Mouse (Mus musculus): Measurements from ENCODE around the gene Rab8b. TPM values are rescaled to one million over a fixed set of nuclear protein-coding genes. Genes with fewer than 3 reads are reported as not detected.

Gene Rab8b
- total RNA-seq (2021): 10 to 100 TPM; 27.5 to 30.0 TPM

DNA sequence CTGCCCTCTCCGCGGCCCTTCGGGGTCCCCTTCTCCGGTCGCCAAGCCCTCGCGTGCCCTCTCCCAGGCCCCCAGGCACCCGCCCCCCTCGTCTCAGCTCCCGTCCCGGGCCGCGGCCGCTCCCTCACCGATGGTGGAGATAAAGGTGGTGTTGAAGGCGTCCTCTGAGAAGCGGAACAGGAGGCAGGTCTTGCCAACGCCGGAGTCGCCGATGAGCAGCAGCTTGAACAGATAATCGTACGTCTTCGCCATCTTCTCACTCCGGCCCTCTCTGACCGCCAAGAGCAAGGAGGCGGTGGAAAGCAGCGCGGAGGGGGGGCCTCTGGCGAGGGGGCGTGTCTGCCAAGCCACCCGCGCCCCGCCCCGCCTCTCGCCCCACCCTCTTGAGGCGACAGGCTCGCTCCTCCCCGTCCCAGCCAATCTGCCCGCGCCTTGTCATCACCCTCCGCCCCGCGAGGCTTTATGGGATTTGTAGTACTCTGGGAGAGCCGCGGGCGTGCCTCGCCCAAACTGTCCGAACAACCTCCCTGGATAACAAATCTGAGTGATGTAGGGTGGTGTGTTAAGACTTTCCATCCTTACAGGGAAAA, at the start of gene Rab8b:
TSS of gene Rab8b (minus strand) at position 306 of the 590 bp plus-strand sequence.
- intact Hi-C loops (cut with DNase I): loop anchor here (10.0 kb wide), 1 partner anchor 55 kb away; no protein-coding TSS in a partner anchor
- DNase-seq: peak; percentile 99

DNA sequence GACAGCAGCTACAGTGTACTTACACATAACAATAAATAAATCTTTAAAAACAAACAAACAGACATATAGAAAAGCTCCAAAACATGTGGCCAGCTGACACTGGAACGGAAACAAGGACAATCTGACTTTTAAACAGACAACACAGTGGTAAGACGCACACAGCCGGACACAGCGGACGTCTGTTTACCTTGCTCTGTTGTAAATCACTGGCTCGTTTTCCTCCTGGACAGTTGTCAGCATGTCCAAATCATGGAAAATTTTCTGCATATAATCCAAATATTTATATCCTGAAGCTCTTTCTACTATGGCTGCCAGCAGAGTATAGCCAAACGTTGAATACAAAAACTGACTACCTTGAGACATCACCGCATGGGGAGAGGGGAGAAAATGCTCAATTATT, 48.0 kb upstream of the Rab8b start:
- DNase-seq: no peak
- intact Hi-C loops (cut with DNase I): no loop called here

DNA sequence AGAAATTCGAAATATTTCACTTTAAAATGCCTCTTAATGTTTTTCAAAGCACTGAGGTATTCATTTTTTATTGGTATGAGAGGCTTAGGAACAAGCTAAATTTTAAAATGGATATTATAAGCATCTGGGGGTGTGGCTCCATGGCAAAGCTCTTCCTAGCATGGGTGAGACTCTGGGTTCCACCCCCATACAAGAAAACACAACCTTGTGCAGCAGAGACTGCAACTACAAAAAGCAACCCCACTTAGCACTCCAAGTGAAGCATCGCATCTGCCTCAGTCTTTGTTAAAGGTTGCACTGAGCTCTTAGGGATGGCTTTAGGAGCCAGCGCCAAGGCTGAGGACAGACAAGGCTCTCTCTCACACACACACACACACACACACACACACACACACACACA, 42.0 kb upstream of the Rab8b start:
- DNase-seq: no peak
- intact Hi-C loops (cut with DNase I): no loop called here

DNA sequence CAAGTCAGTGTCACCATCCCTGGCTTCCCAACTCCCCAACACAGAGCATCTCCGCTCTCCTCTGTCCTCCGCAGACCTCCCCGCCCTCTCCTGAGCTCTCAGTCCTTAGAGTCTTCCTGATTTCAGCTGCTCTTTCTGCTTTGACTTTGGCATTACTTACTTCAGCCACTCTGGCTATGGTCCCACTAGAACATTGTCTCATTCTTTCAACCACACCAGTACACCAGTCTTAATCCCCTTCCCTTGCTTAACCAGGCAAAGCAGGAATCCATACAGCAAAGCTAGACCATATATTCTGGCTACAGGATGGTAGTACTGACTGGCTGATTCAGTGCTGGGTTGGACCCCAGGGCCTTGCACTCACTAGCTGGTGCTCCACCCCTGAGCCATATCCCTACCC, 38.0 kb upstream of the Rab8b start:
- DNase-seq: no peak
- intact Hi-C loops (cut with DNase I): no loop called here

DNA sequence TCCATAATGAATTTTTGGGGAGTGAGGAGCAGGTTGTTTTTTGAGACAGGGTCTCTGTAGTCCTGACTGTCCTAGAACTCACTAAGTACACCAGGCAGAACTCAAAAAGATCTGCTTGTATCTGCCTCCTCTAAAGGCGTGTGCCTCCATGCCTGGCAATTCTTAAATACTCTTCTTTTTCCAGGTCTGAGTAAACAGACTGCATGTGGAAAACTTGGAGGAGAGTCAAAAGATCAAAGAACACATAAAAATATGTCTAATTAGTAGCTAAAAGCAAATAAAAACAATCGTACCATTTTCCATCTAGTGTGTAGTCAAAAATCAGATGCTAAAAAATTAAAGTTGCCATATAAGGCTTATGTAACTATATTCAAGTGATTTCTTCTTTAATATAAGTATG, 33.4 kb upstream of the Rab8b start:
- intact Hi-C loops (cut with DNase I): no loop called here
- no peak for DNase-seq

DNA sequence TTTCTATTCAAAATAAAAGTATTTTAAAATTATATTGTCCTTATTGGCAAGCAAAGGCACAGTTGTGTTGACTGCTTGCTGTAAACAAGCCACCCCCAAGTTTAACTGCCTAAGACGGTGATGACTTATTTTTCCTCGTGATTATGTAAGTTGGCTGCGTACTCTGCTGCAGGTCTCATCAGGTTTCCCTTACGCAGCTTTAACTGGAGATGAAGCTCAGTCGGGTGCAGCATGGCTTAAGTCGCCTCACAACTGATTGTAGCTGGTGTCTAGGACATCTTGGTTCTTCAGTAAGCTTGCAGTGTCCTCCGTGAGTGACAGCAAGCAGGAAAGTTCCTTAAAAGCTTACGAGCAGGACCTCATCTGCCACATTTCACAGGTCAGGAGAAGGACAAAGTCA, 32.8 kb upstream of the Rab8b start:
- intact Hi-C loops (cut with DNase I): no loop called here
- DNase-seq: no peak

DNA sequence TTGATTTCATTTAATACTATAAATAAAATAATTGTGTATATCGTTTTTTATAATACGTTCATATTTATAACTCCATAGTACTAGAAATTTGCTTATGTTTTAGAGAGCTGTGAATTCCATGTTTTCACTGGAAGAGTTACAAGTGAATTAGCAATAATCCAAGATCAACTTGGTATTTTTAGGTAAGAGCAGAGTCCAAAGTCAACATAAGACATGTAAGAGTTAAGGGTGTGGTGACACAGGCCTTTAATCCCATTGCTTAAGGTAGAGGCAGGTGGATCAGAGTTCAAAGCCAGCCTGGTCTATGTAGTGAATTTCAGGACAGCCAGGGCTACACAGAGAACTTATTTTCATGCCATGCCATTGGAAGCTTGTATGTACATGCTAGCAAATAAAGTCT, 29.0 kb upstream of the Rab8b start:
- intact Hi-C loops (cut with DNase I): no loop called here
- no peak for DNase-seq

DNA sequence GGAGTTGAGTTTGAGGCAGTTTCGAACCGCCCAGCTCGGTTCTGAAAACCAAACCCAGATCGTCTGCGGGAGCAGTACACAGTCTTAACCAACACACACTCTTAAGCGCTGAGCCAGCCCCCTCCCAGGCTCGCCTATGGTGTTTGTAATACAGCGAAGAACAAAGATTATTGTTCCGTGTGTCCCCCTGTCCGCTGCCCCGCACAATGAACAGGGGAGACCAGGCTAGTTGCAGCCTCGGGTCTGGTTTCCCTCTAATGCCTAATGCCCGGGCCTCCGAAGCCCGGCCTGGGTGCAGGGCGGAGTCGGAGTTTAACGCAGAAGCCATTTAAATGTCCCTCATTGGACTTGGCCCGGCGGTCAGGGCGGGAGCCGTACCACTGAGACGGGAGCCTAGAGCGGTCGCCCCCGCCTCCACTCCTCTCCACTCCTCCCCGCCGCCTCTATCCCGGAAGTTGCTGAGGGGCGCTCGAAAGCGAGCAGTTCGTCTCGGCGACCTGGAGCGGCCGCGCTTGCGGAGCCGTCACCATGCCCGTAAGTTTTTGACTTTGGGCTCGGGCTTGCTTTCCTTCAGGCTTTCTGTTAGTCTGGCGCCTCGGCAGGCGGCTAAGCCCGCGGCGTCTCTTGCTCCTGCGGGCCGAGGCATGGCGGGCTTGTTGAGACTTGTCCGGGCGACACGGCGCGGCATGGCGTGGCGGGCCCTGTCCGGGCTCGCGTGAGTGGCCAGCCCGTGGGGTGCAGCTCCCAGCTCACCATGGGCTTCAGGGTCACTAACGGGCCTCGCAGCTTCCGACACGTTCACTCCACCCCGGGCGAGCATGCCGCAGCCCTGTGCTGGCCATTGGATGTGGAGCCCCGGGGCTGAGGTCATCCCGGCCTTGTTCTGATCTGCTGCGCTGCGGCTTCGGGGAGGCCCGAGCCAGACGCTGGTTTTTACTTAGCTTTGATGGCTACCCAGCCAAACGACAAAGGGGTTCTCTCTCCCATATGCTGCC, 26.5 kb upstream of the Rab8b start, which contains the start of gene Rps27l:
TSS of gene Rps27l (plus strand) at position 440 of the 995 bp plus-strand sequence.
- DNase-seq: peak; percentile 95
- intact Hi-C loops (cut with DNase I): no loop called here

DNA sequence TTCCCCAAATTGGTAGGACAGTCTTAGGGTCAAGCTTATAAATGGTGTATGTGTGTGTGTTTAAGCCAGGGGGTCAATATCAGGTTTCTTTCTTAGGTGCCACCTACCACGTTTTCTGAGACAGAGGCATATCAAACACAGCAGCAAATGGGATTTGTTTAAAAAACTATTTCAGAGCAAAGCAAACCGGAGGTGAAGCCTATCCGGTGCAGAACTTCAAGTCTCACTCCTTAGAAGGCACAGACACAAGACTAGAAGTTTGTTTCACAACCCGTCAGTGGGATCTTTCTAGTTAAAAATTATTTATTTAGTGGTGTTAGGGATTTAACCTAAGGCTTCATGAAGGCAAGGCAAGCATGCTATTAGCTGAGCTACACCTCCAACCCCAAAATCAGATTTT, 25.7 kb upstream of the Rab8b start:
- intact Hi-C loops (cut with DNase I): no loop called here
- DNase-seq: no peak

DNA sequence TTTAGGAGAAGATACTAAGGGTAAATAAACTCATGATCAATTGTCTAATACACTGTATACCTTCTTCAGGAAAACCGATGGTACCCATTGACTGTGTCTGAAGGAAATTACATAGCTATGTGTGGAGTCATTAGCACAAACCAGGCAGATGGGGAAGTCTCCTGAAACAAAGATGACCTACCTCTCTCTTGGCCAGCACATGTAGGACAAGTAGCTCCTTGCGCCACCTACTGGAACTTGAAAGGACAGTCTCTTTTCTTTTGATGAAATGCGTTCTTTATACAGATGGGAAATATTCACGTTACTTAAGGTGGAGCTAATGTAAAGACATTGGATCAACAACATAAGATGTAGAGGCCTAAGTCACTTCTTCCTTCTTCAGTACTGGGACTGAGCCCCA, 19.3 kb upstream of the Rab8b start:
- DNase-seq: peak; percentile 29
- intact Hi-C loops (cut with DNase I): no loop called here

DNA sequence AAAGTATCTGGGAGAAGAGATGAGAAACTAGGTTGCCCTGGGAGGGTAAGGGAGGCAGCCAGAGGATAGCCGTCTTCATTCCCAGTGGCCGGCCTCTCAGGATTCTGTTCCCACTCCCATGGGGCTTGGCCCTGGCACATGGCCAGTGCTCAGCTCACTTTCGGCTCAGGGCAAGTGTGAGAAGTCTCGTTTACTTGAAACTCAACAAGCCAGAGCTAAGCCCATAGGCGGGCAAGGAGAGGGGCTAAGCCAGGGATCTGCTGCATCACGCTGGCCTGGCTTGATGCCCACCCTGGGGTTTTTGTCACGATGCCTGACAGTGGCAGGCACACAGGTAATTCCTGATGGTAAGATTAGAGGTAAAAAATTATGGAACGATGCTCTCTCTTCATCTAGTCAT, 18.0 kb upstream of the Rab8b start:
- peak; percentile 57 for DNase-seq
- intact Hi-C loops (cut with DNase I): no loop called here

DNA sequence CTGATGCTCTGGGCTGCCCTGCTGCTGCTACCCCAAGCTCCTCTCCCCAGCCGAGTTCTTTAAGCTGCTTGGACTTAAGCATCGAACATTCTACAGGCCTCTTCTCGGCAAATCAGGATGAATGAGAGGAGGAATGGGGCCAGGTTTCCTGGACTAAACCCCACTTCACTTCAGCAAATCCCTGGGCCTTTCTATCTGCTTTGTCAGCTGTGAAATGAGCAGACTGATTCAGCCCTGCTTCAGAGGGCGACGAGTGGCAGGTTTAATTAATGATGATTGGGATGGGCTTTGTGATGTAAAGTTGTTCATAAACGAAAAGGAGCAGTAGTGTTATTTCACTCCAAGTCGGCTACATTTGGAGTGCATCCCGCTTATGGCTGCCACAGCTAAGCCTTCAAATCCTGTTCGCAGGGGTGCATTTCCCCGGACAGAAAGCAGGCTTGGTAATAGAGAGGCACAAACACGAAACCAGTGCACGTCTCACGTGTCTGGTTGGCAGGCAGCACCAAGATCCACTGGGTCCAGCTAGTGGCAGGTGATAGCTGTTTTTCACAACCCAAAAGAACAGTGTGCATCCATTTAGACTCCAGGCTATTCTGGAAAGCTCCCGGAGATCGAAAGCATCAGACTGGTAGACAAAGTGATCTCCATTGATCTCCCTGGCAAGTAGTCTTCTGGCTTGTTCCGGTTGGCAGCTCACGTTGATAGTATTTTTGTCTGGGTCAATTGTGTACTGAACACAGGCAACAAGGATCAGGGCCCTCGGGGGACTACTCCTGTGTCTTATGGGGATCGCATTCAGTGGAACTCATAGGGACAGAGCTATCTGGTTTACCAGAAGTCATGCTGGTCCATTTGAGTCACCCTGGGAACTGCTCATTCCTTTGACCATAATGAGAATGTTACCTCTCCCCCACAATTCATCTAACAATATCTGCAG, 14.7 kb upstream of the Rab8b start:
- peak; percentile 24 for DNase-seq
- intact Hi-C loops (cut with DNase I): no loop called here

DNA sequence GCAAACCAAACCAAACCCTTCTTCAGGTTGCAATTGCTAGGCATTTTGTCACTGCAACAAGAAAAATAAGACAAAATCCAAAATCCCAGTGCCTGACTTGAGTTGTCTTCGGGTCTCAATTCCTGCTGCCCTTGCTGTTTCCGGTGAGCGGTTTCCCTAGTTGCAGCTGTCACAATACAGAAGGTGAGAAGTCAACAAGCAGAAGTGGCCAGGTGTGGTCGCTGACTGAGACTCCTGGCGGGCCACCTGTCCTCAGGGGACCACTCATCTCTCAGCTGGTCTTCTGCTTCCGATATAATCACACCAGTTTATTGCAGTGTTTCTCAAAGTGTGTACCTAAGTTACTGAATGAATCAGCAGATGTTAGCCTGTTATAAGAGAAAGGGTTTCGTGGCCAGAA, 10.9 kb upstream of the Rab8b start:
- intact Hi-C loops (cut with DNase I): no loop called here
- no peak for DNase-seq

DNA sequence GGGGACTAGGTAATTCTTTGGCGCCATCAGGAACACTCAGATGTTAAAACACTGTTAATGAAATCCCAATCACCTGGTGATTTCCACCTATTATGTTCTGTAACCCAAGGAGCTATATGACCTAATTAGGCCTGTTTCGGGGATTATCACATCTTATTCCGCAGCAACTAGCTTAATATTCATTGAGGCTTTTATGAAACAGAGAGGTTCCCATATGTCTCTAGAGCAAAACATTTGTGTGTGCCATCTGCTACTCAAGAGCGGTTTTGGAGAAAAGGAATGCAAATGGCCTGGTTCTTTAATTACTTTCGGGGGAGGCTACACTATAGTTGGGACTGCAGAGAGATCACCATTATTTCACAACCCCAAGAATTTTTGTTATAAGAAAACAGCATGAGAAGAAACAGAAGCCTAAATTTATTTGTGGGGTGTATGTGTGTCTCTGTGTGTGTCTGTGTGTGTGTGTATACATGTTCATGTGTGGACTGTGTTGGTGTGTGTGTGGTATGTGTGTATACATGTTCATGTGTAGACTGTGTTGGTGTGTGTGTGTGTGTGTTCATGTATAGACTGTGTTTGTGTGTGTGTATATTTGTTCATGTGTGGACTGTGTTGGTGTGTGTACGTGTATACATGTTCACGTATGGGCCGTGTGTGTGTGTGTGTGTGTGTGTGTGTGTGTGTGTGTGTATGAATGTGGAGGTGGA, 8.4 kb upstream of the Rab8b start:
- DNase-seq: no peak
- intact Hi-C loops (cut with DNase I): no loop called here

DNA sequence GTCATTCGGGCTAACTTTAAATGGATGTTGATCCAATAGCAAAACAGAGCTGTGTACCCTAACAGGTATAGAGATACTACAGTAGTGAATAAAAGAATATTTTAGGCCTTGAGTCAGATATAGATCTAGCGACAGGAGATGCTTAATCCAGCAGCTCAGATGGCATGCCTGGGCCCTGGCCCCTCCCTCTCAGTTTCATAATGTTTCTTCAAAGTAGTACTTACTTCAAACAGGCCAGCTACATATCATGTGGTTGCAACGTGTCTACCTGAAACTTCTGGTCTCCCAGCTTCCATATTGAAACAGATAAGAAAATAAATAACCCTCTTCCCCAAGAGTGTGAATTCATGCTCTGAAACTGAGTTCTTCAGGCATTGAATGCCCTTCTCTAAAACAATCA, 6.4 kb upstream of the Rab8b start:
- intact Hi-C loops (cut with DNase I): no loop called here
- DNase-seq: no peak

DNA sequence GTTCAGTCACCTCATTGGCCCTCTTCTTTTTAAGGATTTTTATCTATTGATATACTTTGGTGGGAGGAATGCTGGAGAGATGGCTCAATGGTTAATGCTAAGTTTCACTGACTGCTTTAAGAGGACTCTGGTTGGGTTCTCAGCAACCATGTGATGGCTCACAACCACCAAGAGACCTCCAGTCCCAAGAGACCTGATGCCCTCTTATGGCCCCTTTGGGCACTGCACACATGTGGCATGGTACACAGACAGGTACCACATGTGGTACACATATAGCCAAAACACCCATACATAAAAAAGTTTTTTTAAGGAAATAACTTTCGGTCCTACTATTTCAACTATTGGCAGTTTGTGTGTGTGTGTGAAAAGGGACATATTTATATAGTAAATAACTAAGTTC, 2.6 kb upstream of the Rab8b start:
- DNase-seq: no peak
- intact Hi-C loops (cut with DNase I): no loop called here

DNA sequence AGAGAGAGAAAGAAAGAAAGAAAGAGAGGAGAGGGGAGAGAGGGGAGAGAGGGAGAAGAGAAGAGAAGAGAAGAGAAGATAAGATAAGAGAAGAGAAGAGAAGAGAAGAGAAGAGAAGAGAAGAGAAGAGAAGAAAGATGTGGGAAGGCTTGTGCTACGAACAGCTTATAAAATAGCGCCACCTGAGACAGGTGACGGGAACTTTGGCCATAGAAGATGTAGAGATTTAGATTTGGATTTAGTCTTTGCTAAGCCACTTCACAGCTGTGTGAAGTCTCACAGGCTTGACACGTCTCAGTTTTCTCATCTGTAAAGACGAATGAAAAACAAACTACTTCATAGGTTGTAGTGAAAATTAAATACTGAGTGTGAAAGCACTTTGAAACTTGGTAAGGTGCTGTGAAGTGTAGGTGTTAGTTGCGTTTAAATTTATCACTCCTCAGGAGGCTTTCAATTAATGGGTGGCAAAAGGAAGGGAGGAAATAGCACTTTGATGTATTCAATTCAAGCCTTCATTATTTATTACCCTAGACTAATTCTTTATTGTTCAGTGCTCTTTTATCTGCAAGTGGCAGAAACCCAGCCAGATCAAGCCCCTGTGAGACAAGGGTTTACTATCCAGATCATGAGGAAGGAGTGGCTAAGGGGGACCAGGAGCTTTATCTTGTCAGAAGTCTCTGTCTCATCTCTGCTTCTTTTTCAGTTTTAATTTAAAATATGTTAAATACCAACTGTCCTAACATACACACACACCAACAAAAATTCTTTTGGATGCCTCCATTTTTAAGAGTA, 1.2 kb upstream of the Rab8b start:
- DNase-seq: no peak
- intact Hi-C loops (cut with DNase I): no loop called here

DNA sequence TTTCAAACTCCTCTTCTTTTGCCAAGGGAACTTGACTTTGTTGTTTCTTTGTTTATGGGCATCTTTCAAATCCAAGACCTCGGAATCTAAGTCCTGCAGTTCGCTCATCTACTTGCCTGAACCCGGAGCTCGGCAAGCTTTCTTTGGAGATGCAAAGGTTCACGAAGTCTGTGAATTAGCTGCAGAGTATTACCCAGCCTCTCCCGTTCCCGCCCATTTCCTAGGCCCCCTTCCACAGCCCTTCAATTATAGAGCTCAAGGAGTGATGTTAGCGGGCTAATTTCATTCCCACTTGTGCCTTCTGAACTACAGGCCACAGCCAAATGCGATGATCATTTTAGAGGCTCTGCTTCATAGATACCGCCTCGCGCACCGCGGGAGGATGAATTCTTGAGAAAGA, 494 bp upstream of the Rab8b start:
- DNase-seq: peak; percentile 6
- intact Hi-C loops (cut with DNase I): loop anchor here (10.0 kb wide), 1 partner anchor 55 kb away; no protein-coding TSS in a partner anchor

DNA sequence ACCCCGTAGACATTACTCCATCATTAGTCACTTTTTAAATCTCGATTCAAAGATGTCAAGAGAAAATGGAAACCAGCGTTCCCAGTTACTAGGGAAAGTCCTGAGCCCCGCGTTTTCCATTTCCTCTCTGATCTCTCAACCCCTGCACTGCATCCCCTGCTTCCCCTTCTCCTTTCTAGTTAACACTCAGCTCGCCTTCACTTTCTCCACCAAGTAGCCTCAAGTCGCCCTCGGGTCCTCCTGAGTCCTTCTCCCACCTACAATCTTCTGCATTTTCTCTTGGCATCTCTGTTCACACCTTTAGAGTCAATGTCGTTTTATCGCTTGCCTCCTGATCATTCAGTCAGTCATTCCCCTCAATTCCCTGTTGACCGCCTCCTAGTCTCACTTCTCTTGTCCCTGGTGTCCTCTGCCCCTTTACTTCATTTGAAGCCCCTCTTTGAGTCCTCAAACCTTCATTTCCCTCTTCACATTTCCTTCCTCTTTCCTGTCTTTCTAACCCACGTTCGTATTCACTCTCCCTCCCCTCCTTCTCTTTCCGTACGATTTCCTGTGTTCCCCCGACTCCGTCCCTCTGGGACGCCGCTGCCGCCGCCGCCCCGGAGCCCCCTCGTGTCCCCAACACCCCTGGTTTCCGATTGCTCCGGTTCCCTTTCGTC, 686 bp downstream of the Rab8b start:
- no peak for DNase-seq
- intact Hi-C loops (cut with DNase I): loop anchor here (10.0 kb wide), 1 partner anchor 54 kb away; no protein-coding TSS in a partner anchor
